Mouse (Mus musculus) liver, embryonic 14 days (tissue): ENCODE data around the gene Taar7f. TPM values are rescaled to one million over a fixed set of nuclear protein-coding genes. Genes with fewer than 3 reads are reported as not detected.

Experiments used
- polyA plus RNA-seq: library from polyadenylated mRNA; depleted of rRNA; stranded (reverse); fragments of >200 nt; gene quantifications from 2 replicates; pipeline ENCODE4 v1.2.3, GENCODE M21; 2012; rRNA removed

Taar7f gene
- polyA plus RNA-seq, result not detected in 2 replicates

DNA sequence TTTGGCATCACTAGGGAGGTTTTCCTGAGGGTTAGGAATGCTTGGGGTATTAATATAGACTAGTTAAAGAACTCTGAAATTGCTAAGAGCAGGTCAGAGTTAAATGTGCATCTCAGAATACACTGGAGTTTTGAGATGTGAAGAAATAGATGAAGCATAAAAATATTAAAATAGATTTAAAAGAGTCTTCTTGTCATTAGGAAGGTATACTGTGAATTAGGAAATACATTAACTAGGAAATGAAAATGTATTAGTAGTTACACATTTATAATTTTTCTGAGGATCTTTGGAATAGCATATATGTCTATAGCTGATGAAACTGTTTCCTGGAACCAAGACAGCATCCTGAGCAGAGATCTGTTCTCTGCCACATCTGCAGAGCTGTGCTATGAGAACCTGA is at the start of gene Taar7f:
Gene Taar7f (plus strand): TSS at position 301 of the 400 bp plus-strand sequence.

DNA sequence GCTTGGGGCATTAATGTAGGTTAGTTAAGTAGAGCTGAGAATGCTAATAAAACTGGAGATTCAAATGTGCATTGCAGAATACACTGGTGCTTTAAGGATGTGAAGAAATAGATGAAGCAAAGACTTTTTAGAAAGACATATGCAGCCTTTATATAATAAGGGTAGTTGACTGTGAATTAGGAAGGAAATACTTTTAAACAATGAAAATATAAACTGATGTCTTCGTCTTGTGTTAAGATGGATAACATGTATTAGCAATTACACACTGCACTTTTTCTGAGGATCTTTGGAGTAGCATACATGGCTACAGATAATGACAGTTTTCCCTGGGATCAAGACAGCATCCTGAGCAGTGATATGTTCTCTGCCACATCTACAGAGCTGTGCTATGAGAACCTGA is 49.7 kb upstream of the Taar7f start, which contains the start of gene Taar7b:
Gene Taar7b (plus strand): TSS at position 301 of the 400 bp plus-strand sequence.

DNA sequence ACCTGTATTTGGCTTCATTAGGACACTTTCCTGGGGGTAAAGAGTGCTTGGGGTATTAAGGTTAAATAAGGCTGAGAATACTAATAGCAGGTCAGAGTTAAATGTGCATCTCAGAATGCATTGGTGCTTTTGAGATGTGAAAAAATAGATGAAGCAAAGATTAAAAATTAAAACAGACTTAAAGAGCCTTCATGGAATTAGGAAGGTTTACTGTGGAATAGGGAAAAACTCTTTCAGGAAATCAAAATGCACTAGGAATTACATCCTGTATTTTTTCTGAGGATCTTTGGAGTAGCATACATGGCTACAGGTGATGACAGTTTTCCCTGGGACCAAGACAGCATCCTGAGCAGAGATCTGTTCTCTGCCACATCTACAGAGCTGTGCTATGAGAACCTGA is 22.4 kb upstream of the Taar7f start, which contains the start of gene Taar7d:
Gene Taar7d (plus strand): TSS at position 301 of the 400 bp plus-strand sequence.

DNA sequence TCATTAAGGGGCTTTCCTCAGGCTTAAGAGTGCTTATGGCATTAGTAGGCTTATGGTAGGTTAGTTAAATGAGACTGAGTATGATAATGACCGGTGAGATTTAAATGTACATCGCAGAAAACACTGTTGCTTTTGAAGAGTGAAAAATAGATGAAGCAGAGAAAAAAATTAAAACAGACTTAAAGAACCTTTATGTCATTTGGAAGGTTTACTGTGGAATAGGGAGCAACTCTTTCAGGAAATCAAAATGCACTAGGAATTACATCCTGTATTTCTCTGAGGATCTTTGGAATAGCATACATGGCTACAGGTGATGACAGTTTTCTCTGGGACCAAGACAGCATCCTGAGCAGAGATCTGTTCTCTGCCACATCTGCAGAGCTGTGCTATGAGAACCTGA is 12.0 kb upstream of the Taar7f start, which contains the start of gene Taar7e:
Gene Taar7e (plus strand): TSS at position 301 of the 400 bp plus-strand sequence.

DNA sequence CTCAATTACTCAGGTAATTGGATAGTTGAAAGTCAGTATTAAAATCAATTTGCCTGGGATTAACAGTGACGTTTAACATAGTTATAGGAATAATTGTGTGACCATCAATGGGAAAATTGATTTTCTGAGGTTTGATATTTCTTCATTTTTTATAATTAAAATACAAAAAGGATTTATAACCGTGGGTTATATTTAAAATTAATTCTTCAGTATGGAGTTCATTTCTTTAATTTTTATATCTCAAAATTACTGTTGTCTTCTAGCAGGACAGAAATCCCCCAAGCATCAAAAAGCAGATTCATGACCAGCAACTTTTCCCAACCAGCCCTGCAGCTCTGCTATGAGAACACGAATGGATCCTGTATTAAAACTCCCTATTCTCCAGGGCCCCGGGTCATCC is 26.9 kb downstream of the Taar7f start, which contains the start of gene Taar8a:
Gene Taar8a (plus strand): TSS at position 301 of the 400 bp plus-strand sequence.

DNA sequence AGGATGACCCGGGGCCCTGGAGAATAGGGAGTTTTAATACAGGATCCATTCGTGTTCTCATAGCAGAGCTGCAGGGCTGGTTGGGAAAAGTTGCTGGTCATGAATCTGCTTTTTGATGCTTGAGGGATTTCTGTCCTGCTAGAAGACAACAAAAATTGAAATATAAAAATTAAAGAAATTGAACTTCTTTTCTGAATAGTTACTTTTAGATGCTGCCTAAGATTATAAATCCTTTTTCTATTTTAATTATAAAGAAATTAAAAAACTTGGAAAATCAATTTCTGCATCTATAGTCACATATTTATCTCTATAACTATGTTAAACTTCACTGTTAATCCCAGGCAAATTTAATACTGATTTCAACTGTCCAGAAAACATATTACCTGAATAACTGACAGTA is 42.9 kb downstream of the Taar7f start, which contains the start of gene Taar8b:
Gene Taar8b (minus strand): TSS at position 101 of the 400 bp plus-strand sequence.

Other genes with a start within 250 kb of the Taar7f start
- 0.38 and 0.56 TPM in 2 replicates for gene Vnn3, start 198.0 kb upstream of the Taar7f start, polyA plus RNA-seq
- gene Vnn1, start 154.8 kb upstream of the Taar7f start, polyA plus RNA-seq, result 0.80 and 1.0 TPM in 2 replicates
- not detected in 2 replicates for gene Taar1, start 129.2 kb upstream of the Taar7f start, polyA plus RNA-seq
- gene Taar2, start 110.9 kb upstream of the Taar7f start, polyA plus RNA-seq, result not detected in 2 replicates
- gene Taar3, start 100.0 kb upstream of the Taar7f start, polyA plus RNA-seq, result not detected in 2 replicates
- gene Taar4, start 89.0 kb upstream of the Taar7f start, polyA plus RNA-seq, result not detected in 2 replicates
- gene Taar5, start 78.8 kb upstream of the Taar7f start, polyA plus RNA-seq, result not detected in 2 replicates
- gene Taar6, start 63.9 kb upstream of the Taar7f start, polyA plus RNA-seq, result not detected in 2 replicates
- gene Taar7a, start 56.0 kb upstream of the Taar7f start, polyA plus RNA-seq, result not detected in 2 replicates
- gene Taar7b, start 49.6 kb upstream of the Taar7f start, polyA plus RNA-seq, result not detected in 2 replicates
- not detected in 2 replicates for gene Taar7d, start 22.3 kb upstream of the Taar7f start, polyA plus RNA-seq
- not detected in 2 replicates for gene Taar7e, start 11.9 kb upstream of the Taar7f start, polyA plus RNA-seq
- gene Taar8a, start 27.0 kb downstream of the Taar7f start, polyA plus RNA-seq, result not detected in 2 replicates
- gene Taar8b, start 42.8 kb downstream of the Taar7f start, polyA plus RNA-seq, result not detected in 2 replicates
- not detected in 2 replicates for gene Taar8c, start 52.4 kb downstream of the Taar7f start, polyA plus RNA-seq
- gene Taar9, start 60.0 kb downstream of the Taar7f start, polyA plus RNA-seq, result not detected in 2 replicates
- gene Stx7, start 99.8 kb downstream of the Taar7f start, polyA plus RNA-seq, result 11.8 and 15.5 TPM in 2 replicates
- gene Moxd1, start 174.0 kb downstream of the Taar7f start, polyA plus RNA-seq, result 0.10 and 0.21 TPM in 2 replicates